Comparison of ENCODE assay signal across 7 mouse cellular contexts in genomic region chr7:15945211-15945610, GRCm38 (mm10). TPM values are rescaled to one million over a fixed set of nuclear protein-coding genes. Genes with fewer than 3 reads are reported as not detected.
DNase-seq lines count a peak whose midpoint lies in the region; ATAC-seq and TF ChIP-seq lines count a peak whose summit lies in the region.

No protein-coding gene starts in this region.

- peaks cover 9% of the 10 kb centered on the region for H3K36me3 ChIP-seq in liver, adult 2 months (ENCODE audit: control insufficient read depth, insufficient read depth, low read length)
- H3K36me3 ChIP-seq in embryonic facial prominence, embryonic 15.5 days = peaks cover 53% of the 10 kb centered on the region
- H3K36me3 ChIP-seq in intestine, embryonic 15.5 days = peaks cover 33% of the 10 kb centered on the region
- peaks cover 41% of the 10 kb centered on the region for H3K36me3 ChIP-seq in neural tube, embryonic 13.5 days

- no peaks in the 10 kb centered on the region for H3K27me3 ChIP-seq in liver, adult 2 months (ENCODE audit: control insufficient read depth, insufficient read depth, low read length)
- H3K27me3 ChIP-seq in embryonic facial prominence, embryonic 15.5 days = no peaks in the 10 kb centered on the region
- H3K27me3 ChIP-seq in intestine, embryonic 15.5 days (replicated peaks) = no peaks in the 10 kb centered on the region
- no peaks in the 10 kb centered on the region for H3K27me3 ChIP-seq in neural tube, embryonic 13.5 days

- peak overlapping the region; percentile 80 for H3K4me2 ChIP-seq in embryonic facial prominence, embryonic 15.5 days (replicated peaks)
- H3K4me2 ChIP-seq in intestine, embryonic 15.5 days (replicated peaks) = peak overlapping the region; percentile 71
- peak overlapping the region; percentile 72 for H3K4me2 ChIP-seq in neural tube, embryonic 13.5 days

- TF ChIP-seq POLR2A in liver, adult 2 months (IDR thresholded peaks at IDR 0.05; ENCODE audit: extremely low read depth, insufficient read depth, low read length) = no peak

- DNase-seq in liver, adult 2 months (ENCODE audit: extremely low read depth, low read depth, low spot score) = no peak
- no peak for DNase-seq in liver
- no peak for DNase-seq in adrenal gland, adult (ENCODE audit: inconsistent age in 2 of 2, low spot score in 1 of 2)
- no peak for DNase-seq in gastrocnemius, postnatal 14 days

- no peaks in the 10 kb centered on the region for H3K9me3 ChIP-seq in embryonic facial prominence, embryonic 15.5 days (replicated peaks)
- H3K9me3 ChIP-seq in intestine, embryonic 15.5 days = no peaks in the 10 kb centered on the region
- no peaks in the 10 kb centered on the region for H3K9me3 ChIP-seq in neural tube, embryonic 13.5 days

- H3K4me1 ChIP-seq in liver, adult 2 months (ENCODE audit: control insufficient read depth, insufficient read depth, low read length) = peaks cover 9% of the 10 kb centered on the region
- peaks cover 44% of the 10 kb centered on the region for H3K4me1 ChIP-seq in embryonic facial prominence, embryonic 15.5 days
- H3K4me1 ChIP-seq in intestine, embryonic 15.5 days (replicated peaks) = peaks cover 19% of the 10 kb centered on the region
- H3K4me1 ChIP-seq in neural tube, embryonic 13.5 days (replicated peaks) = peaks cover 22% of the 10 kb centered on the region

- H3K4me3 ChIP-seq in liver, adult 2 months (ENCODE audit: insufficient read depth, low read depth, low read length) = peak overlapping the region; percentile 86
- H3K4me3 ChIP-seq in embryonic facial prominence, embryonic 15.5 days (replicated peaks) = peak overlapping the region; percentile 64
- peak overlapping the region; percentile 68 for H3K4me3 ChIP-seq in intestine, embryonic 15.5 days (replicated peaks)
- H3K4me3 ChIP-seq in neural tube, embryonic 13.5 days = peak overlapping the region; percentile 75

- TF ChIP-seq CTCF in liver, adult 2 months (IDR thresholded peaks at IDR 0.05; ENCODE audit: low read depth, low read length) = no peak

- no peaks in the 10 kb centered on the region for H3K79me2 ChIP-seq in liver, adult 2 months (ENCODE audit: control insufficient read depth, insufficient read depth, low read length)

- 2% methylated on average over 8 of the region's 8 CpGs for WGBS in liver, adult 2 months
- 9% methylated on average over 8 of the region's 8 CpGs for WGBS in embryonic facial prominence, embryonic 15.5 days
- 5% methylated on average over 8 of the region's 8 CpGs for WGBS in intestine, embryonic 15.5 days
- WGBS in neural tube, embryonic 13.5 days = 8% methylated on average over 8 of the region's 8 CpGs

- ATAC-seq in embryonic facial prominence, embryonic 15.5 days (ENCODE audit: insufficient number of reproducible peaks, low FRiP score, low TSS enrichment, low read depth) = no peak
- no peak for ATAC-seq in intestine, embryonic 15.5 days
- ATAC-seq in neural tube, embryonic 13.5 days (ENCODE audit: low read depth) = peak; percentile 1; the same call in 1 of the 2 replicates

- H3K27ac ChIP-seq in liver, adult 2 months (replicated peaks; ENCODE audit: insufficient read depth, low read depth, low read length) = no peak overlapping the region; the same call in 1 of the 2 replicates
- peak overlapping the region; percentile 96 for H3K27ac ChIP-seq in embryonic facial prominence, embryonic 15.5 days (replicated peaks)
- H3K27ac ChIP-seq in intestine, embryonic 15.5 days = no peak overlapping the region; the same call in 1 of the 2 replicates
- peak overlapping the region; percentile 97 for H3K27ac ChIP-seq in neural tube, embryonic 13.5 days (replicated peaks)

- intact Hi-C loops in gastrocnemius, postnatal 14 days (cut with DNase I; ENCODE audit: low total_unique reads) = loop anchor here (5.0 kb wide), 1 partner anchor 782 kb away; no protein-coding TSS in a partner anchor

- peak overlapping the region; percentile 92 for H3K9ac ChIP-seq in liver, adult 2 months (ENCODE audit: low read depth, low read length)
- peak overlapping the region; percentile 63 for H3K9ac ChIP-seq in embryonic facial prominence, embryonic 15.5 days
- peak overlapping the region; percentile 71 for H3K9ac ChIP-seq in intestine, embryonic 15.5 days
- peak overlapping the region; percentile 80 for H3K9ac ChIP-seq in neural tube, embryonic 13.5 days

RNA-seq across cellular contexts. Expression of gene Nop53, which starts 0.7 kb away (rescaled TPM):
- total RNA-seq in liver, adult 2 months (2014; rRNA removed) = 57.3 and 59.6 TPM in 2 replicates
- polyA plus RNA-seq in liver, adult 2 months (2012; rRNA removed) = 65.2 and 69.5 TPM in 2 replicates
- polyA plus RNA-seq in embryonic facial prominence, embryonic 15.5 days (2015; fragmentation: Nextera tagmentation; extraction: Ambion mirVana) = 202 and 212 TPM in 2 replicates
- 161 and 174 TPM in 2 replicates for polyA plus RNA-seq in intestine, embryonic 15.5 days (2015; fragmentation: Nextera tagmentation; extraction: Ambion mirVana)
- 128 and 148 TPM in 2 replicates for polyA plus RNA-seq in neural tube, embryonic 13.5 days (2015; fragmentation: Nextera tagmentation; extraction: Ambion mirVana)
- 100 to 1,000 TPM; 121 to 127 TPM for total RNA-seq in gastrocnemius, postnatal 14 days (2021)

RNA-seq across cellular contexts. Expression of gene Ehd2, which starts 22.2 kb away (rescaled TPM):
- 1.0 and 1.4 TPM in 2 replicates for total RNA-seq in liver, adult 2 months (2014; rRNA removed)
- polyA plus RNA-seq in liver, adult 2 months (2012; rRNA removed) = 1.6 and 1.7 TPM in 2 replicates
- polyA plus RNA-seq in embryonic facial prominence, embryonic 15.5 days (2015; fragmentation: Nextera tagmentation; extraction: Ambion mirVana) = 72.5 and 73.3 TPM in 2 replicates
- 42.3 and 50.9 TPM in 2 replicates for polyA plus RNA-seq in intestine, embryonic 15.5 days (2015; fragmentation: Nextera tagmentation; extraction: Ambion mirVana)
- 9.3 and 12.6 TPM in 2 replicates for polyA plus RNA-seq in neural tube, embryonic 13.5 days (2015; fragmentation: Nextera tagmentation; extraction: Ambion mirVana)
- total RNA-seq in gastrocnemius, postnatal 14 days (2021) = 100 to 1,000 TPM in 1 of 2 experiments, 10 to 100 TPM in 1; 91.3 to 101 TPM

RNA-seq across cellular contexts. Expression of gene Selenow, which starts 23.0 kb away (rescaled TPM):
- total RNA-seq in liver, adult 2 months (2014; rRNA removed) = 67.9 and 68.1 TPM in 2 replicates
- polyA plus RNA-seq in liver, adult 2 months (2012; rRNA removed) = 250 and 292 TPM in 2 replicates
- 931 and 958 TPM in 2 replicates for polyA plus RNA-seq in embryonic facial prominence, embryonic 15.5 days (2015; fragmentation: Nextera tagmentation; extraction: Ambion mirVana)
- 645 and 657 TPM in 2 replicates for polyA plus RNA-seq in intestine, embryonic 15.5 days (2015; fragmentation: Nextera tagmentation; extraction: Ambion mirVana)
- polyA plus RNA-seq in neural tube, embryonic 13.5 days (2015; fragmentation: Nextera tagmentation; extraction: Ambion mirVana) = 1,338 and 1,452 TPM in 2 replicates
- 100 to 1,000 TPM; 759 to 773 TPM for total RNA-seq in gastrocnemius, postnatal 14 days (2021)

Comparison
In these comparisons a context has a peak if more than half of its experiments do, and no peak if none do; other contexts are left out.
1. H3K27ac ChIP-seq: peak in embryonic facial prominence, embryonic 15.5 days (single experiment) and neural tube, embryonic 13.5 days (single experiment); none in liver, adult 2 months (single experiment) and intestine, embryonic 15.5 days (single experiment).
2. Peak in every context shown above with its lines, with median percentiles within 50 percentile points of each other: H3K4me3 ChIP-seq, H3K9ac ChIP-seq and H3K4me2 ChIP-seq.